Mouse (Mus musculus) stomach, adult 2 months (tissue): ENCODE measurements around the gene Pdgfb. TPM values are rescaled to one million over a fixed set of nuclear protein-coding genes. Genes with fewer than 3 reads are reported as not detected.

ENCODE experiments used
- polyA plus RNA-seq: library from polyadenylated mRNA; depleted of rRNA; stranded (reverse); fragments of >200 nt; gene quantifications from 2 replicates; pipeline ENCODE4 v1.2.3, GENCODE M21; 2012; rRNA removed

The Pdgfb gene
- 15.7 and 20.9 TPM in 2 replicates for polyA plus RNA-seq

GRCm38 (mm10) chr15:80014321-80015210, at the start of gene Pdgfb:
Pdgfb (minus strand) TSS chr15:80014977.

DNA sequence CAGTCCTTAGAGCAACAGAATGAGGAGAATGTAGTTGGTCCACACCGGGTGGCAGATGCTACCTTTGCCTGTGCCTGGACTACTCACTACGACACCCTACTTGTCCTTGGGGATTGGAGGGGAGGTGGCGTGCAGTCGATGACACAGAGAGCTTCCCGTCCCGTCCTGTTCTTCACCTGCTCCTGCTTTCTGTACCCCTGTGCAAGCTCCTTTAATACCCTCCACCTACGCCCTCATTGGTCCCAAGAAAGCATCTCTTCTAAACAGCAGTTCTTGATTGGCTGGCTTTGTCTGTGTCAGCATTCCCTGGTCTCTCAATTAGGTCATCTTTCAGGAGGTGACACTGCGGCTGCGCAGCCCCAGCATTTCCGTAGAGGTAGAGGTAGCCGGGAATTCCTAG, 43.8 kb downstream of the Pdgfb start, which contains the start of gene Cbx7:
Cbx7 (minus strand) TSS at position 180 of the 400 bp plus-strand sequence.

Other genes starting within 250 kb of the Pdgfb start
- gene Dnal4, start 237.1 kb downstream of the Pdgfb start, polyA plus RNA-seq, result 20.3 and 22.8 TPM in 2 replicates
- gene Nptxr, start 210.2 kb downstream of the Pdgfb start, polyA plus RNA-seq, result 2.7 and 2.9 TPM in 2 replicates
- 0.76 TPM in 1 of 2 replicates, not detected in the other for gene Npcd, start 180.7 kb downstream of the Pdgfb start, polyA plus RNA-seq
- 27.2 and 29.3 TPM in 2 replicates for gene Cbx6, start 180.3 kb downstream of the Pdgfb start, polyA plus RNA-seq
- gene Apobec3, start 123.3 kb downstream of the Pdgfb start, polyA plus RNA-seq, result 5.1 and 8.7 TPM in 2 replicates
- gene Cbx7, start 43.9 kb downstream of the Pdgfb start, polyA plus RNA-seq, result 13.7 and 24.7 TPM in 2 replicates
- gene Syngr1, start 76.4 kb upstream of the Pdgfb start, polyA plus RNA-seq, result 118 and 135 TPM in 2 replicates
- gene Rpl3, start 76.9 kb upstream of the Pdgfb start, polyA plus RNA-seq, result 288 and 389 TPM in 2 replicates
- gene Tab1, start 118.2 kb upstream of the Pdgfb start, polyA plus RNA-seq, result 21.3 and 21.9 TPM in 2 replicates
- gene Mgat3, start 158.7 kb upstream of the Pdgfb start, polyA plus RNA-seq, result 14.8 and 15.8 TPM in 2 replicates
- 4.9 and 5.9 TPM in 2 replicates for gene Mief1, start 219.0 kb upstream of the Pdgfb start, polyA plus RNA-seq
- gene AC140267.1, start 220.9 kb upstream of the Pdgfb start, polyA plus RNA-seq, result not detected in 2 replicates
- 83.1 and 91.7 TPM in 2 replicates for gene Atf4, start 240.2 kb upstream of the Pdgfb start, polyA plus RNA-seq
- 11.4 and 15.8 TPM in 2 replicates for gene Rps19bp1, start 249.3 kb upstream of the Pdgfb start, polyA plus RNA-seq